Mouse (Mus musculus): ENCODE measurements around the gene Fut9. TPM values are rescaled to one million over a fixed set of nuclear protein-coding genes. Genes with fewer than 3 reads are reported as not detected.

Fut9 gene
- polyA plus RNA-seq, 1 experiment from 2014 or later, result 0.01 TPM

DNA sequence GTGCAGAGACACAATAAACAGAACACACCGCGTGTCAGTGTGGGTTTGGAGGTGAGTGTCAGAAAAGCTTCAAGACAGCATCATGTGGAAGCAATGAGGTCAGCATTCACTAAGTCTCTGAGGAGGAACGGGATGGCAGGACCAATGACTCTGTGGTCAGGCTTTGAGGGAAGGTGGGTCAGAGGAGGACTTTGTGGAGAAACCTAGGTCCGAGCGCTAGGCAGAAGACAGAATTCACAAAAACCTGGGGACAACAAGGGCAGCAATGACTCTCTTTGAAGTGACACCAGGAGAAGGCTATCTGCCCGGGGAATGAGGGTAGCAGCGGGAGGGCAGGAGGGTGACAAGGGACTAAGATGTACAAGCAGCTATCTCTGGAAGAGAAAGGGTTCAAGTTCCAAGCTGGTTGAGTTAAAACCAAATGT lies 981 bp downstream of the Fut9 start:
- Histone ChIP-seq H3K27ac (ENCODE audit: low read length) (no peak overlapping the region), H3K9me3 (ENCODE audit: low read length) (no peaks in the 10 kb centered on the region), H3K4me2 (replicated peaks; ENCODE audit: low read depth, low read length) (peak overlapping the region; percentile 48), H3K4me3 (ENCODE audit: low read depth, low read length) (no peak overlapping the region), H3K9ac (replicated peaks; ENCODE audit: low read depth) (no peak overlapping the region), H3K4me1 (ENCODE audit: insufficient read depth, low read depth, low read length) (no peaks in the 10 kb centered on the region), H3K36me3 (ENCODE audit: insufficient read depth, low read length) (no peaks in the 10 kb centered on the region), H3K27me3 (replicated peaks; ENCODE audit: insufficient read depth, low read length) (no peaks in the 10 kb centered on the region)
- no peak for ATAC-seq
- no peak for DNase-seq (ENCODE audit: low spot score)
- TF ChIP-seq EP300 (IDR thresholded peaks at IDR 0.05) (no peak), CTCF (IDR thresholded peaks at IDR 0.05) (no peak)
- 3% methylated on average over 7 of the region's 7 CpGs for WGBS

DNA sequence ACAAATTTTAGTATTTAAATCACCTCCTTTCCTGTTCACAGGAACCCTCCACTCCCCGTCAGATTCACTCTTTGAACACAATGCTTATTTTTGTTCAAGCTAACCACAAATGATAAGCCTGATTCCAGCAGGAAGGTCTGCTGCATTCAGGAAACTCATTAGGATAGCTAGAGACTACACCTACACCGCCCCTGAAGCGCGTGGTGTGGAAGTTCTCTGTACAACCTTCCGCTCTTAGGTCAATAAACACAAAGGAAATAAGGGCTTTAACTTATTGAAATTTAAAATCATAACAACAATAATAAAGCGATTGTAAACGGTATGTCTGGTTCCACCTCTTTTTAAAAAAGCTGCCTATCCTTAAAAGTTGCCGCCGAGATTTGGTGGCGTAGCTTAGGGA lies 1.6 kb downstream of the Fut9 start:
- no peak for DNase-seq (ENCODE audit: low spot score)
- no peak overlapping the region for H3K27ac ChIP-seq (ENCODE audit: low read length)
- no peak overlapping the region for H3K4me2 ChIP-seq (replicated peaks; ENCODE audit: low read depth, low read length)
- H3K27me3 ChIP-seq (replicated peaks; ENCODE audit: insufficient read depth, low read length), result no peaks in the 10 kb centered on the region
- no peaks in the 10 kb centered on the region for H3K4me1 ChIP-seq (ENCODE audit: insufficient read depth, low read depth, low read length)
- no peaks in the 10 kb centered on the region for H3K36me3 ChIP-seq (ENCODE audit: insufficient read depth, low read length)
- TF ChIP-seq CTCF (IDR thresholded peaks at IDR 0.05), result no peak
- no peak for TF ChIP-seq EP300 (IDR thresholded peaks at IDR 0.05)
- ATAC-seq, result no peak
- no peak overlapping the region for H3K9ac ChIP-seq (replicated peaks; ENCODE audit: low read depth)
- H3K9me3 ChIP-seq (ENCODE audit: low read length), result no peaks in the 10 kb centered on the region
- no peak overlapping the region for H3K4me3 ChIP-seq (ENCODE audit: low read depth, low read length)
- WGBS, result 17% methylated on average over 10 of the region's 10 CpGs

DNA sequence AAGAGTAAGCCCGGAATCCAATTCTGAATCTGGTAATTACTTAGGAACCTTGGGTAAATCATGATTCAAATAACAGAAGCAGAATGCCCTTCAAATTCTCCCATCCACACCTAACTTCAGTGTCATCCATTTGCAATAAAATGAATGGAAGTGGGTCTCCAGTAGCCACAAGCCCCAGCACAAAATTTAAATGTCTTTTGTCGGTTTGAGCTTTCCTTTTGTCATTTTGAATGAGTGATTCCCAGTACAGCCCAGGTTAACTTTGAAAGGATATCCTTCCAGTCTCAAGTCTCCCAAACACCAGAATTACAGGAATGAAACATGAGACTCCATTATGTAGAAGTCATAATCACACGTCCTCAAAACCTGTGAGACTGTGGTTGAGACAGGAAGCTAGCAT lies 3.9 kb downstream of the Fut9 start:
- Histone ChIP-seq H3K4me2 (replicated peaks; ENCODE audit: low read depth, low read length) (no peak overlapping the region), H3K4me3 (ENCODE audit: low read depth, low read length) (no peak overlapping the region), H3K4me1 (ENCODE audit: insufficient read depth, low read depth, low read length) (no peaks in the 10 kb centered on the region), H3K36me3 (ENCODE audit: insufficient read depth, low read length) (no peaks in the 10 kb centered on the region), H3K27ac (ENCODE audit: low read length) (no peak overlapping the region), H3K27me3 (replicated peaks; ENCODE audit: insufficient read depth, low read length) (no peaks in the 10 kb centered on the region), H3K9me3 (ENCODE audit: low read length) (no peaks in the 10 kb centered on the region), H3K9ac (replicated peaks; ENCODE audit: low read depth) (no peak overlapping the region)
- ATAC-seq, result no peak
- 42% methylated on average over 3 of the region's 3 CpGs for WGBS
- no peak for TF ChIP-seq EP300 (IDR thresholded peaks at IDR 0.05)
- no peak for TF ChIP-seq CTCF (IDR thresholded peaks at IDR 0.05)
- DNase-seq (ENCODE audit: low spot score), result no peak

DNA sequence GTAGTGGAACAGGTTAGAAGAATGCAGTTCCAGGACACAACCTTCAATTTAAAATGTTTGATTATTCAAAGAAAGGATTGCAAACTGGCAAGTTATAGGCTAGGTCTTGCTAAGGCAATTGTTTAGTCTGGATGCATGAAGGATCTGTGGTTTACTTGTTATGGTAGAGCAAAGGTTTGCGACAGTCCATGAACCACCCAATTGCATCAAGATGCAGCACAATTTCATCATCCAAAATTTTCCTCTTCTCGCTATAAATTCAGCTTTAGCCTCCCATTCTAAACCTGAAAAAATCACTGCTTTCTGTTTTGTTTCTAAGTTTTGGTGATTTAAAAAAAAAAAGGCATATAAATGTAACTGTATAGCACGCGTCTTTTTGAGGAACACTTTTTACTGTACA lies 14.8 kb downstream of the Fut9 start:
- H3K36me3 ChIP-seq (ENCODE audit: insufficient read depth, low read length), result no peaks in the 10 kb centered on the region
- H3K4me1 ChIP-seq (ENCODE audit: insufficient read depth, low read depth, low read length), result no peaks in the 10 kb centered on the region
- H3K9me3 ChIP-seq (ENCODE audit: low read length), result no peaks in the 10 kb centered on the region
- H3K4me3 ChIP-seq (ENCODE audit: low read depth, low read length), result no peak overlapping the region
- H3K27me3 ChIP-seq (replicated peaks; ENCODE audit: insufficient read depth, low read length), result no peaks in the 10 kb centered on the region
- H3K4me2 ChIP-seq (replicated peaks; ENCODE audit: low read depth, low read length), result no peak overlapping the region
- TF ChIP-seq EP300 (IDR thresholded peaks at IDR 0.05), result no peak
- TF ChIP-seq CTCF (IDR thresholded peaks at IDR 0.05), result no peak
- no peak for ATAC-seq
- no peak overlapping the region for H3K27ac ChIP-seq (ENCODE audit: low read length)
- H3K9ac ChIP-seq (replicated peaks; ENCODE audit: low read depth), result no peak overlapping the region
- 91% methylated on average over 4 of the region's 4 CpGs for WGBS
- no peak for DNase-seq (ENCODE audit: low spot score)

DNA sequence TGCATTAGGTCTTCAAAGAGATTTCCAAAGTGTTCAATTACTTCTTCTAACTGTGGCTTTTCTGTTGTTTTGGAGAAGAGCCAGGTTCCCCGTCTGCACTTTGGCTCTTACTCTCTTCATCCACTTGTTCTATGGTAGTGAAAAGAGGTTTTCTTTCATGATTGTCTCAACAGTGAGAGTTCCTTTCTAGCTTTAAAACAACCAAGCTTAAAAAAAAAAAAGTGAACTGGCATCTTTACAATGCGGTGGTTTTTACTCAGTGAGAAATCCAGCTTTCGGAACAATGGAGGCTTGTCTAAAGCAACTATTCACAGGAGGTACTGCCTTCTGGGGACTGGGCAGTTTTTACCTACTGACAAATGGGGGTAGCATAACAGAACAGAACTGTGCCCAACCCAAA lies 31.4 kb downstream of the Fut9 start:
- Histone ChIP-seq H3K4me1 (ENCODE audit: insufficient read depth, low read depth, low read length) (no peaks in the 10 kb centered on the region), H3K36me3 (ENCODE audit: insufficient read depth, low read length) (no peaks in the 10 kb centered on the region), H3K9me3 (ENCODE audit: low read length) (no peaks in the 10 kb centered on the region), H3K27me3 (replicated peaks; ENCODE audit: insufficient read depth, low read length) (no peaks in the 10 kb centered on the region), H3K9ac (replicated peaks; ENCODE audit: low read depth) (no peak overlapping the region), H3K27ac (ENCODE audit: low read length) (no peak overlapping the region), H3K4me3 (ENCODE audit: low read depth, low read length) (no peak overlapping the region), H3K4me2 (replicated peaks; ENCODE audit: low read depth, low read length) (no peak overlapping the region)
- TF ChIP-seq CTCF (IDR thresholded peaks at IDR 0.05) (no peak), EP300 (IDR thresholded peaks at IDR 0.05) (no peak)
- DNase-seq (ENCODE audit: low spot score) (no peak), ATAC-seq (no peak)
- 52% methylated on average over 3 of the region's 3 CpGs for WGBS

DNA sequence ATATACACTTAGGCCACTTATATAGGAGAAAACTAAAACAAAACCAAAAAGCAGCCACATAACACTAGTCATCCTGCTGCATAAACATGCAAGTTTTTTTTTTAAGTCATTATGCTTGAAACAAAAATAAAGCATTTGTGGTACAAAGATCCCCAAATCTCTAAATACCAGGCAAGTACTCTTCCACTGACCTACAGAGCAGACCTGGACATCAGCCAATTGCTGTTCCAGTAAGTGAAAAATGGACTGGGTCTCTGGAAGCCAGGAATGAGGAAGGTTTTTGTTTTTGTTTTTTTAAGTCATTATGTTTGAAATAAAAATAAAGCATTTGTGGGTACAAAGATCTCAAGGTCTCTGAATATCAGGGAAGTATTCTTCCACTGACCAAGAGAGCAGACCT lies 37.0 kb downstream of the Fut9 start:
- Histone ChIP-seq H3K4me3 (ENCODE audit: low read depth, low read length) (no peak overlapping the region), H3K36me3 (ENCODE audit: insufficient read depth, low read length) (no peaks in the 10 kb centered on the region), H3K27me3 (replicated peaks; ENCODE audit: insufficient read depth, low read length) (no peaks in the 10 kb centered on the region), H3K9me3 (ENCODE audit: low read length) (no peaks in the 10 kb centered on the region), H3K9ac (replicated peaks; ENCODE audit: low read depth) (no peak overlapping the region), H3K4me1 (ENCODE audit: insufficient read depth, low read depth, low read length) (no peaks in the 10 kb centered on the region), H3K27ac (ENCODE audit: low read length) (no peak overlapping the region), H3K4me2 (replicated peaks; ENCODE audit: low read depth, low read length) (no peak overlapping the region)
- no peak for DNase-seq (ENCODE audit: low spot score)
- no peak for ATAC-seq
- TF ChIP-seq CTCF (IDR thresholded peaks at IDR 0.05), result no peak
- TF ChIP-seq EP300 (IDR thresholded peaks at IDR 0.05), result no peak

DNA sequence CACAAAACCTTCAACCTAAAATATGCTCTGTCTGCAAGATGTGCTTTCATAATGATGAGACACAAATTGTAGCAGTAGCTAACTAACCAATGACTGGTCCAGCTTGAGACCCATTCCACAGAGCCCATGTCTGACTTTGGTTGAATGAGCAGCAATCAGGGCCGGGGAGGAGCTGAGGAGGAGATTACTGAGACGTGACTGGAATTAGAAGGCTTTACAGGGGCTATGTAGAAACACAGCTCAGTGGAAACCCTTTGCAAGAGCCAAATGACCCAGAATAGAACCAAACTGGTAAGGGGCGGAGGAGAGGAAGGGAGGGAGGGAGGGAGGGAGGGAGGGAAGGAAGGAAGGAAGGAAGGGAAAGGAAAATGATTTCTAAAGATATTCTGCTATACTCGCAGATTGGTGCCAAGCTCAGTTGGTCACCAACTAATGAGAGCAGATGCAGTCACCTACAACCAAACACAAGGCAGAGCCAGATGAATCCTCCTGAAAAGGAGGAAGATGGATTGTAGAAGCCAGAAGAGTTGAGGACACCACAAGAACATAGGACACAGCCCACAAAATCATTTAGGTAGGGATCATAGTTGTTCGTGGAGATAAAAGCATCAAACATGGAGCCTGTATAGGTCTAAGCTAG lies 42.0 kb downstream of the Fut9 start:
- H3K4me3 ChIP-seq (ENCODE audit: low read depth, low read length), result no peak overlapping the region
- no peaks in the 10 kb centered on the region for H3K36me3 ChIP-seq (ENCODE audit: insufficient read depth, low read length)
- TF ChIP-seq EP300 (IDR thresholded peaks at IDR 0.05) (no peak), CTCF (IDR thresholded peaks at IDR 0.05) (no peak)
- 84% methylated on average over 4 of the region's 5 CpGs for WGBS
- no peak overlapping the region for H3K9ac ChIP-seq (replicated peaks; ENCODE audit: low read depth)
- H3K27me3 ChIP-seq (replicated peaks; ENCODE audit: insufficient read depth, low read length), result no peaks in the 10 kb centered on the region
- no peaks in the 10 kb centered on the region for H3K9me3 ChIP-seq (ENCODE audit: low read length)
- DNase-seq (ENCODE audit: low spot score) (no peak), ATAC-seq (no peak)
- no peaks in the 10 kb centered on the region for H3K4me1 ChIP-seq (ENCODE audit: insufficient read depth, low read depth, low read length)
- H3K4me2 ChIP-seq (replicated peaks; ENCODE audit: low read depth, low read length), result no peak overlapping the region
- no peak overlapping the region for H3K27ac ChIP-seq (ENCODE audit: low read length)
